Mouse (Mus musculus): ENCODE measurements at regions not wholly inside any gene's neighbourhood (a gene's known extent, or its start where the extent isn't known, plus 50 kb on each side); places are given as distances from the start of the nearest gene placed in this dataset.

GRCm38 (mm10) chr19:26938911-26939310 is 53.2 kb downstream of the Gm815 start:
- H3K4me2 ChIP-seq (ENCODE audit: low read depth, low read length, severe bottlenecking), result no peak overlapping the region
- H3K27me3 ChIP-seq (ENCODE audit: control insufficient read depth, insufficient read depth, low read length), result no peaks in the 10 kb centered on the region
- 86% methylated on average over 8 of the region's 8 CpGs for WGBS
- no peak overlapping the region for H3K9ac ChIP-seq (ENCODE audit: low read length)
- DNase-seq (ENCODE audit: low spot score), result no peak
- ATAC-seq (replicated peaks; ENCODE audit: low FRiP score), result no peak
- no peak overlapping the region for H3K27ac ChIP-seq (ENCODE audit: low read depth, low read length)
- H3K9me3 ChIP-seq (ENCODE audit: control insufficient read depth, low read length), result no peaks in the 10 kb centered on the region
- H3K4me3 ChIP-seq (ENCODE audit: low read depth, low read length), result no peak overlapping the region
- H3K4me1 ChIP-seq (replicated peaks; ENCODE audit: control insufficient read depth, insufficient read depth, low read length), result no peaks in the 10 kb centered on the region
- H3K36me3 ChIP-seq (ENCODE audit: control insufficient read depth, insufficient read depth, low read length), result no peaks in the 10 kb centered on the region

- Histone ChIP-seq H3K9ac (ENCODE audit: low read length) (no peak overlapping the region), H3K36me3 (ENCODE audit: control insufficient read depth, insufficient read depth, low read length) (no peaks in the 10 kb centered on the region), H3K4me1 (replicated peaks; ENCODE audit: control insufficient read depth, insufficient read depth, low read length) (no peaks in the 10 kb centered on the region), H3K27me3 (ENCODE audit: control insufficient read depth, insufficient read depth, low read length) (no peaks in the 10 kb centered on the region), H3K27ac (ENCODE audit: low read depth, low read length) (no peak overlapping the region), H3K9me3 (ENCODE audit: control insufficient read depth, low read length) (no peaks in the 10 kb centered on the region), H3K4me3 (ENCODE audit: low read depth, low read length) (no peak overlapping the region), H3K4me2 (ENCODE audit: low read depth, low read length, severe bottlenecking) (no peak overlapping the region)
- ATAC-seq (replicated peaks; ENCODE audit: low FRiP score) (no peak), DNase-seq (ENCODE audit: low spot score) (no peak)
- 91% methylated on average over 2 of the region's 2 CpGs for WGBS
Measured at GRCm38 (mm10) chr19:26944006-26944405, 58.3 kb downstream of the Gm815 start.

- no peaks in the 10 kb centered on the region for H3K4me1 ChIP-seq (replicated peaks; ENCODE audit: control insufficient read depth, insufficient read depth, low read length)
- DNase-seq (ENCODE audit: low spot score), result no peak
- H3K4me2 ChIP-seq (ENCODE audit: low read depth, low read length, severe bottlenecking), result no peak overlapping the region
- no peak for ATAC-seq (replicated peaks; ENCODE audit: low FRiP score)
- WGBS, result 89% methylated on average over 3 of the region's 3 CpGs
- H3K4me3 ChIP-seq (ENCODE audit: low read depth, low read length), result no peak overlapping the region
- no peaks in the 10 kb centered on the region for H3K36me3 ChIP-seq (ENCODE audit: control insufficient read depth, insufficient read depth, low read length)
- no peak overlapping the region for H3K9ac ChIP-seq (ENCODE audit: low read length)
- no peak overlapping the region for H3K27ac ChIP-seq (ENCODE audit: low read depth, low read length)
- H3K9me3 ChIP-seq (ENCODE audit: control insufficient read depth, low read length), result no peaks in the 10 kb centered on the region
- no peaks in the 10 kb centered on the region for H3K27me3 ChIP-seq (ENCODE audit: control insufficient read depth, insufficient read depth, low read length)
Measured at GRCm38 (mm10) chr19:26946562-26946961, 60.9 kb downstream of the Gm815 start.

GRCm38 (mm10) chr19:26948479-26948878 is 62.8 kb downstream of the Gm815 start:
- no peak overlapping the region for H3K27ac ChIP-seq (ENCODE audit: low read depth, low read length)
- no peaks in the 10 kb centered on the region for H3K9me3 ChIP-seq (ENCODE audit: control insufficient read depth, low read length)
- WGBS, result 96% methylated on average over 2 of the region's 2 CpGs
- ATAC-seq (replicated peaks; ENCODE audit: low FRiP score), result no peak
- no peaks in the 10 kb centered on the region for H3K27me3 ChIP-seq (ENCODE audit: control insufficient read depth, insufficient read depth, low read length)
- H3K4me2 ChIP-seq (ENCODE audit: low read depth, low read length, severe bottlenecking), result no peak overlapping the region
- no peaks in the 10 kb centered on the region for H3K36me3 ChIP-seq (ENCODE audit: control insufficient read depth, insufficient read depth, low read length)
- DNase-seq (ENCODE audit: low spot score), result no peak
- H3K9ac ChIP-seq (ENCODE audit: low read length), result no peak overlapping the region
- no peak overlapping the region for H3K4me3 ChIP-seq (ENCODE audit: low read depth, low read length)
- no peaks in the 10 kb centered on the region for H3K4me1 ChIP-seq (replicated peaks; ENCODE audit: control insufficient read depth, insufficient read depth, low read length)

GRCm38 (mm10) chr19:26949153-26949552 is 63.5 kb downstream of the Gm815 start:
- no peak overlapping the region for H3K4me3 ChIP-seq (ENCODE audit: low read depth, low read length)
- H3K27me3 ChIP-seq (ENCODE audit: control insufficient read depth, insufficient read depth, low read length), result no peaks in the 10 kb centered on the region
- H3K4me1 ChIP-seq (replicated peaks; ENCODE audit: control insufficient read depth, insufficient read depth, low read length), result no peaks in the 10 kb centered on the region
- H3K9ac ChIP-seq (ENCODE audit: low read length), result no peak overlapping the region
- DNase-seq (ENCODE audit: low spot score) (no peak), ATAC-seq (replicated peaks; ENCODE audit: low FRiP score) (no peak)
- no peaks in the 10 kb centered on the region for H3K9me3 ChIP-seq (ENCODE audit: control insufficient read depth, low read length)
- no peaks in the 10 kb centered on the region for H3K36me3 ChIP-seq (ENCODE audit: control insufficient read depth, insufficient read depth, low read length)
- 83% methylated on average over 4 of the region's 4 CpGs for WGBS
- no peak overlapping the region for H3K4me2 ChIP-seq (ENCODE audit: low read depth, low read length, severe bottlenecking)
- H3K27ac ChIP-seq (ENCODE audit: low read depth, low read length), result no peak overlapping the region

- WGBS, result 81% methylated on average over 8 of the region's 8 CpGs
- H3K27me3 ChIP-seq (ENCODE audit: control insufficient read depth, insufficient read depth, low read length), result no peaks in the 10 kb centered on the region
- no peak for ATAC-seq (replicated peaks; ENCODE audit: low FRiP score)
Measured at GRCm38 (mm10) chr19:26953348-26953747, 67.7 kb downstream of the Gm815 start.

GRCm38 (mm10) chr19:26966055-26966760 is 80.5 kb downstream of the Gm815 start:
- Histone ChIP-seq H3K9me3 (ENCODE audit: control insufficient read depth, low read length) (no peaks in the 10 kb centered on the region), H3K9ac (ENCODE audit: low read length) (no peak overlapping the region), H3K4me1 (replicated peaks; ENCODE audit: control insufficient read depth, insufficient read depth, low read length) (no peaks in the 10 kb centered on the region), H3K4me3 (ENCODE audit: low read depth, low read length) (no peak overlapping the region), H3K36me3 (ENCODE audit: control insufficient read depth, insufficient read depth, low read length) (no peaks in the 10 kb centered on the region), H3K4me2 (ENCODE audit: low read depth, low read length, severe bottlenecking) (no peak overlapping the region), H3K27ac (ENCODE audit: low read depth, low read length) (no peak overlapping the region), H3K27me3 (ENCODE audit: control insufficient read depth, insufficient read depth, low read length) (no peaks in the 10 kb centered on the region)
- ATAC-seq (replicated peaks; ENCODE audit: low FRiP score) (no peak), DNase-seq (ENCODE audit: low spot score) (no peak)
- 93% methylated on average over 6 of the region's 6 CpGs for WGBS

More at GRCm38 (mm10) chr19:26953348-26953747, 67.7 kb downstream of the Gm815 start:
- Histone ChIP-seq H3K4me2 (ENCODE audit: low read depth, low read length, severe bottlenecking) (no peak overlapping the region), H3K9me3 (ENCODE audit: control insufficient read depth, low read length) (no peaks in the 10 kb centered on the region), H3K27ac (ENCODE audit: low read depth, low read length) (no peak overlapping the region), H3K9ac (ENCODE audit: low read length) (no peak overlapping the region), H3K4me3 (ENCODE audit: low read depth, low read length) (no peak overlapping the region), H3K4me1 (replicated peaks; ENCODE audit: control insufficient read depth, insufficient read depth, low read length) (no peaks in the 10 kb centered on the region), H3K36me3 (ENCODE audit: control insufficient read depth, insufficient read depth, low read length) (no peaks in the 10 kb centered on the region)
- no peak for DNase-seq (ENCODE audit: low spot score)

- no peaks in the 10 kb centered on the region for H3K9me3 ChIP-seq (ENCODE audit: control insufficient read depth, low read length)
- H3K4me3 ChIP-seq (ENCODE audit: low read depth, low read length), result no peak overlapping the region
- ATAC-seq (replicated peaks; ENCODE audit: low FRiP score), result no peak
- no peak overlapping the region for H3K27ac ChIP-seq (ENCODE audit: low read depth, low read length)
- no peak overlapping the region for H3K4me2 ChIP-seq (ENCODE audit: low read depth, low read length, severe bottlenecking)
- peaks cover 11% of the 10 kb centered on the region for H3K4me1 ChIP-seq (replicated peaks; ENCODE audit: control insufficient read depth, insufficient read depth, low read length)
- H3K36me3 ChIP-seq (ENCODE audit: control insufficient read depth, insufficient read depth, low read length), result no peaks in the 10 kb centered on the region
- WGBS, result 69% methylated on average over 1 of the region's 1 CpGs
- H3K9ac ChIP-seq (ENCODE audit: low read length), result no peak overlapping the region
- no peaks in the 10 kb centered on the region for H3K27me3 ChIP-seq (ENCODE audit: control insufficient read depth, insufficient read depth, low read length)
- no peak for DNase-seq (ENCODE audit: low spot score)
Measured at GRCm38 (mm10) chr19:26973058-26973457, 87.4 kb downstream of the Gm815 start.

Data from forebrain, embryonic 11.5 days (tissue).